Mouse (Mus musculus) bone marrow, adult 2 months (tissue): ENCODE measurements around the gene Sgsh. TPM values are rescaled to one million over a fixed set of nuclear protein-coding genes. Genes with fewer than 3 reads are reported as not detected.

Experiments
- H3K27ac ChIP-seq: fragments of 200-500 bp; 2 replicates; pipeline ENCODE4 v1.5.1; 2012; ENCODE audit warnings: low read depth, mild to moderate bottlenecking, control low read depth, inconsistent platforms, low read length; ENCODE audit not compliant: control insufficient read depth, poor library complexity, insufficient read depth
- H3K4me1 ChIP-seq: fragments of 200-500 bp; 2 replicates; pipeline ENCODE4 v1.6.1; 2011; ENCODE audit warnings: low read length; ENCODE audit not compliant: control insufficient read depth, insufficient read depth
- H3K4me3 ChIP-seq: fragments of 200-500 bp; replicated peaks from 2 replicates; pipeline ENCODE3; 2011; ENCODE audit warnings: mild to moderate bottlenecking, low read depth, low read length, control low read depth; ENCODE audit not compliant: control insufficient read depth
- CTCF ChIP-seq: fragments of 200-500 bp; IDR thresholded peaks from 2 replicates; pipeline ENCODE4 v1.5.1; 2011; ENCODE audit warnings: low read length, control low read depth; ENCODE audit not compliant: control insufficient read depth, insufficient read depth
- POLR2A ChIP-seq: fragments of 200-500 bp; IDR thresholded peaks from 2 replicates; pipeline ENCODE4 v1.6.1; 2011; ENCODE audit warnings: low read depth, mild to moderate bottlenecking, control low read depth, low read length, borderline replicate concordance; ENCODE audit not compliant: control insufficient read depth
- WGBS: fragments of 180-500 bp; shearing (Covaris S2); methylation state at CpG from one replicate; pipeline ENCODE4 v1.1.7; 2018; 5-methylcytosine and 5-hydroxymethylcytosine counted together
- polyA plus RNA-seq: library from polyadenylated mRNA; stranded (reverse); fragments of >200 nt; gene quantifications from 2 replicates; pipeline ENCODE4 v1.2.4, GENCODE M21; 2011; ENCODE audit warnings: low replicate concordance; ENCODE audit not compliant: missing spikeins, insufficient read depth, insufficient read length

The Sgsh gene
- polyA plus RNA-seq, 1 experiment = 12.0 TPM

- no peak for TF ChIP-seq CTCF
- no peak for TF ChIP-seq POLR2A
- Histone ChIP-seq H3K4me3 (no peak overlapping the region), H3K4me1 (no peaks in the 10 kb centered on the region; the same call in 1 of the 2 replicates), H3K27ac (no peak overlapping the region)
- whole genome bisulfite sequencing = 54% methylated on average over 11 of the region's 11 CpGs
Measured at GRCm38 (mm10) chr11:119307916-119308315, 47.4 kb downstream of the Sgsh start.

GRCm38 (mm10) chr11:119307658-119307867, 47.8 kb downstream of the Sgsh start, which contains the start of gene Card14:
TSS of gene Card14 (plus strand) at chr11:119307768.
- WGBS = 63% methylated on average over 1 of the region's 1 CpGs
- H3K4me3 ChIP-seq = no peak within 1 kb of the TSS
- H3K27ac ChIP-seq = no peak within 1 kb of the TSS
- TF ChIP-seq CTCF (no peak), POLR2A (no peak)
- no peaks in the 10 kb centered on the region; the same call in 1 of the 2 replicates for H3K4me1 ChIP-seq

GRCm38 (mm10) chr11:119306762-119307657, 48.3 kb downstream of the Sgsh start:
- Histone ChIP-seq H3K4me1 (no peaks in the 10 kb centered on the region; the same call in 1 of the 2 replicates), H3K4me3 (no peak overlapping the region), H3K27ac (no peak overlapping the region)
- TF ChIP-seq CTCF = no peak
- TF ChIP-seq POLR2A = no peak
- 60% methylated on average over 13 of the region's 13 CpGs for WGBS

GRCm38 (mm10) chr11:119304904-119305712, 50.2 kb downstream of the Sgsh start:
- Histone ChIP-seq H3K27ac (no peak overlapping the region), H3K4me1 (no peaks in the 10 kb centered on the region; the same call in 1 of the 2 replicates), H3K4me3 (no peak overlapping the region)
- peak; percentile 58 for TF ChIP-seq CTCF
- no peak for TF ChIP-seq POLR2A
- 49% methylated on average over 16 of the region's 16 CpGs for WGBS

GRCm38 (mm10) chr11:119300986-119301385, 54.4 kb downstream of the Sgsh start:
- H3K27ac ChIP-seq = no peak overlapping the region
- no peak overlapping the region for H3K4me3 ChIP-seq
- TF ChIP-seq CTCF = no peak
- TF ChIP-seq POLR2A = no peak
- WGBS = 19% methylated on average over 2 of the region's 2 CpGs
- peaks cover 2% of the 10 kb centered on the region for H3K4me1 ChIP-seq

GRCm38 (mm10) chr11:119300246-119300935, 54.9 kb downstream of the Sgsh start:
- Histone ChIP-seq H3K4me1 (peaks cover 2% of the 10 kb centered on the region), H3K4me3 (peak overlapping the region; percentile 96), H3K27ac (peak overlapping the region; percentile 89; the same call in 1 of the 2 replicates)
- TF ChIP-seq POLR2A = no peak
- no peak for TF ChIP-seq CTCF
- 2% methylated on average over 31 of the region's 31 CpGs for WGBS

GRCm38 (mm10) chr11:119299391-119300245, 55.7 kb downstream of the Sgsh start, which contains the start of gene Eif4a3:
TSS of gene Eif4a3 (minus strand) at chr11:119300089.
- H3K4me1 ChIP-seq = peaks cover 2% of the 10 kb centered on the region
- H3K4me3 ChIP-seq = peak within 1 kb of the TSS; percentile 96
- no peak for TF ChIP-seq CTCF
- TF ChIP-seq POLR2A = peak; percentile 38; the same call in 1 of the 2 replicates
- H3K27ac ChIP-seq = peak within 1 kb of the TSS; percentile 89
- under 1% methylated on average over 89 of the region's 89 CpGs for WGBS

- TF ChIP-seq CTCF (no peak), POLR2A (no peak)
- H3K27ac ChIP-seq = no peak overlapping the region
- WGBS = 9% methylated on average over 7 of the region's 7 CpGs
- peaks cover 2% of the 10 kb centered on the region for H3K4me1 ChIP-seq
- H3K4me3 ChIP-seq = peak overlapping the region; percentile 96
Measured at GRCm38 (mm10) chr11:119298917-119299316, 56.4 kb downstream of the Sgsh start.
